Mouse (Mus musculus): ENCODE measurements around the gene Hoxa3.

DNA sequence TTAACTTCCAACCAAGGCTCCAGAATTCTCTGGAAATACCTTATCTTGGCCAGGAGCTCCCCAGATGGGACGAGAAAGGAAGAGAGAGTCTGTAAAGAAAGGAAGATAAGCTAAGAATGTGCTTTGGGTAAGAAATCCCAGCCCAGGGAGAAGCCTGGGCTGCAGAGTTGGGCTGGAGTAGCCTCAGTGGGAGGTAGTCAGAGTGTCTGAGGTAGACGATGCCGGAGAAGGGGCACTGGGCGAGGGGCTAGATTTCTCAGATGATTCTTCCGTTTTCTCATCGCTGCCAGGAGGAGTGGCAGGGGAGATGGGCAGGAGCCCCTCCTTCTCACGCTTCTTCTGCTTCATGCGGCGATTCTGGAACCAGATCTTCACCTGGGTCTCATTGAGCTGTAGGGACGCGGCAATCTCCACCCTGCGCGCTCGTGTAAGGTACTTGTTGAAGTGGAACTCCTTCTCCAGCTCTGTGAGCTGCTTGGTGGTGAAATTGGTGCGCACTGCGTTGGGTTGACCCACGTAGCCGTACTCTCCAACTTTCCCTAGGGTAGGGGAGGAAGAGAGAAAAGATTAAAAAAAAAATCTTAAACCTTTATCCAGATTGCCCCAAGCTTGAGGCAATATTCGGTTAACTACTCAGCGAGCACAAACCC lies 56.5 kb downstream of the Hoxa3 start:
- TF ChIP-seq POLR2A (IDR thresholded peaks at IDR 0.05; ENCODE audit: insufficient read depth, low read depth, low read length) = no peak
- no peak for TF ChIP-seq CTCF (IDR thresholded peaks at IDR 0.05)

All from heart, adult 2 months (tissue).